ENCODE assay signal across 20 mouse cellular contexts in genomic region chr10:53936078-53936477, GRCm38 (mm10).
DNase-seq lines count a peak whose midpoint lies in the region; ATAC-seq and TF ChIP-seq lines count a peak whose summit lies in the region.
"Had no signal": no experiment of that assay in that cellular context is flagged by ENCODE, and none has a peak within 500 bp of the region (broad histone marks: within the 10 kb centered on the region; RNA-seq: fewer than 3 reads in every experiment).

No protein-coding gene starts in this region.

- no peak overlapping the region for H3K9ac ChIP-seq in liver, embryonic 12.5 days
- H3K9ac ChIP-seq in liver, embryonic 14.5 days (replicated peaks) = no peak overlapping the region
- H3K9ac ChIP-seq in liver, embryonic 16.5 days (ENCODE audit: low read depth, low read length) = no peak overlapping the region
- H3K9ac ChIP-seq in midbrain, embryonic 13.5 days (replicated peaks) = no peak overlapping the region
- H3K9ac ChIP-seq: embryonic facial prominence, embryonic 12.5 days; forebrain, embryonic 13.5 days; forebrain, embryonic 15.5 days had no signal

- no peak overlapping the region for H3K27ac ChIP-seq in liver, embryonic 12.5 days
- H3K27ac ChIP-seq in liver, embryonic 14.5 days = no peak overlapping the region
- H3K27ac ChIP-seq in liver, embryonic 16.5 days (ENCODE audit: low read length) = no peak overlapping the region
- no peak overlapping the region for H3K27ac ChIP-seq in midbrain, embryonic 13.5 days
- H3K27ac ChIP-seq in embryonic facial prominence, embryonic 10.5 days (replicated peaks) = no peak overlapping the region
- H3K27ac ChIP-seq: embryonic facial prominence, embryonic 12.5 days; forebrain, embryonic 13.5 days; forebrain, embryonic 15.5 days had no signal

- no peaks in the 10 kb centered on the region for H3K9me3 ChIP-seq in liver, embryonic 12.5 days (replicated peaks)
- no peaks in the 10 kb centered on the region for H3K9me3 ChIP-seq in liver, embryonic 14.5 days (ENCODE audit: control insufficient read depth, low read length)
- no peaks in the 10 kb centered on the region for H3K9me3 ChIP-seq in liver, embryonic 16.5 days (replicated peaks; ENCODE audit: control insufficient read depth, low read length)
- no peaks in the 10 kb centered on the region for H3K9me3 ChIP-seq in midbrain, embryonic 13.5 days
- H3K9me3 ChIP-seq in embryonic facial prominence, embryonic 10.5 days = no peaks in the 10 kb centered on the region
- H3K9me3 ChIP-seq: embryonic facial prominence, embryonic 12.5 days; forebrain, embryonic 13.5 days; forebrain, embryonic 15.5 days had no signal

- H3K4me1 ChIP-seq in liver, embryonic 12.5 days = no peaks in the 10 kb centered on the region
- peaks cover 0 to 2% of the 10 kb centered on the region in 2 experiments; a peak in 1 of 4 replicates for H3K4me1 ChIP-seq in liver, embryonic 14.5 days (replicated peaks; ENCODE audit: control insufficient read depth in 2 of 2, insufficient read depth in 2 of 2, low read length in 1 of 2)
- peaks cover 2% of the 10 kb centered on the region; the same call in 1 of the 2 replicates for H3K4me1 ChIP-seq in liver, embryonic 16.5 days (ENCODE audit: control insufficient read depth, low read depth, low read length)
- no peaks in the 10 kb centered on the region for H3K4me1 ChIP-seq in midbrain, embryonic 13.5 days (replicated peaks)
- no peaks in the 10 kb centered on the region for H3K4me1 ChIP-seq in embryonic facial prominence, embryonic 10.5 days
- H3K4me1 ChIP-seq: embryonic facial prominence, embryonic 12.5 days; forebrain, embryonic 13.5 days; forebrain, embryonic 15.5 days had no signal

- H3K4me2 ChIP-seq in liver, embryonic 12.5 days = no peak overlapping the region
- H3K4me2 ChIP-seq in liver, embryonic 14.5 days (ENCODE audit: low read depth) = no peak overlapping the region
- no peak overlapping the region for H3K4me2 ChIP-seq in liver, embryonic 16.5 days (ENCODE audit: low read depth, low read length)
- H3K4me2 ChIP-seq in midbrain, embryonic 13.5 days (replicated peaks) = no peak overlapping the region
- H3K4me2 ChIP-seq: embryonic facial prominence, embryonic 12.5 days; forebrain, embryonic 13.5 days; forebrain, embryonic 15.5 days had no signal

- ATAC-seq in liver, embryonic 12.5 days = 0 out of 2 replicates have a peak, but pooled peaks have one; percentile 10
- ATAC-seq in liver, embryonic 14.5 days (ENCODE audit: insufficient read depth) = 0 out of 2 replicates have a peak, but pooled peaks have one; percentile 21
- peak; percentile 81 for ATAC-seq in liver, embryonic 16.5 days (ENCODE audit: low read depth)
- ATAC-seq in midbrain, embryonic 13.5 days = no peak
- ATAC-seq: forebrain, embryonic 13.5 days; forebrain, embryonic 15.5 days had no signal

- DNase-seq in liver = no peak
- DNase-seq in liver, embryonic 14.5 days (ENCODE audit: low read depth in 3 of 3, low spot score in 3 of 3) = no peak
- DNase-seq in embryonic facial prominence, embryonic 10.5 days (ENCODE audit: low spot score) = no peak
- no peak for DNase-seq in spleen, postnatal 14 days (ENCODE audit: low spot score in 2 of 2)
- DNase-seq: adrenal gland, adult 2 months; adrenal gland, postnatal 10 days; adrenal gland, postnatal 25 days; cerebellum, adult 11 months; cerebellum, adult 18-20 months; cerebellum, adult 8-10 months; cerebellum, adult 9-11 months; cerebellum, postnatal 14 days; cerebellum, postnatal 36 days; embryo, embryonic 11 days had no signal

- no peak for TF ChIP-seq CTCF in liver, embryonic 14.5 days (IDR thresholded peaks at IDR 0.05; ENCODE audit: low read depth)

- no peak overlapping the region for H3K4me3 ChIP-seq in liver, embryonic 12.5 days
- H3K4me3 ChIP-seq in liver, embryonic 14.5 days (ENCODE audit: insufficient read depth in 1 of 2, low read depth in 2 of 2, low read length in 2 of 2) = no peak overlapping the region
- H3K4me3 ChIP-seq in liver, embryonic 16.5 days (ENCODE audit: low read depth, low read length) = no peak overlapping the region
- H3K4me3 ChIP-seq in midbrain, embryonic 13.5 days (replicated peaks) = no peak overlapping the region
- no peak overlapping the region for H3K4me3 ChIP-seq in embryonic facial prominence, embryonic 10.5 days
- H3K4me3 ChIP-seq: embryonic facial prominence, embryonic 12.5 days; forebrain, embryonic 13.5 days; forebrain, embryonic 15.5 days had no signal

- WGBS in liver, embryonic 12.5 days (ENCODE audit: insufficient replicate concordance) = 83% methylated on average over 3 of the region's 3 CpGs
- WGBS in liver, embryonic 14.5 days (ENCODE audit: insufficient replicate concordance) = 69% methylated on average over 3 of the region's 3 CpGs
- WGBS in liver, embryonic 16.5 days (ENCODE audit: insufficient replicate concordance) = 77% methylated on average over 3 of the region's 3 CpGs
- 89% methylated on average over 3 of the region's 3 CpGs for WGBS in midbrain, embryonic 13.5 days
- WGBS in embryonic facial prominence, embryonic 10.5 days = 91% methylated on average over 3 of the region's 3 CpGs

- no peaks in the 10 kb centered on the region for H3K27me3 ChIP-seq in liver, embryonic 12.5 days (replicated peaks)
- H3K27me3 ChIP-seq in liver, embryonic 14.5 days (ENCODE audit: control insufficient read depth, insufficient read depth, low read length) = no peaks in the 10 kb centered on the region
- no peaks in the 10 kb centered on the region for H3K27me3 ChIP-seq in liver, embryonic 16.5 days (ENCODE audit: control insufficient read depth, insufficient read depth, low read depth, low read length)
- no peaks in the 10 kb centered on the region for H3K27me3 ChIP-seq in midbrain, embryonic 13.5 days
- no peaks in the 10 kb centered on the region for H3K27me3 ChIP-seq in embryonic facial prominence, embryonic 10.5 days (replicated peaks; ENCODE audit: low read depth, poor library complexity, severe bottlenecking)
- H3K27me3 ChIP-seq: embryonic facial prominence, embryonic 12.5 days; forebrain, embryonic 13.5 days; forebrain, embryonic 15.5 days had no signal

- TF ChIP-seq EP300 in liver, embryonic 14.5 days (IDR thresholded peaks at IDR 0.05; ENCODE audit: low read depth) = no peak

- peaks cover 32% of the 10 kb centered on the region for H3K36me3 ChIP-seq in liver, embryonic 12.5 days
- peaks cover 10% of the 10 kb centered on the region for H3K36me3 ChIP-seq in liver, embryonic 14.5 days (replicated peaks; ENCODE audit: control insufficient read depth, insufficient read depth, low read depth)
- H3K36me3 ChIP-seq in liver, embryonic 16.5 days (ENCODE audit: control insufficient read depth, insufficient read depth) = peaks cover 17% of the 10 kb centered on the region
- no peaks in the 10 kb centered on the region for H3K36me3 ChIP-seq in midbrain, embryonic 13.5 days
- no peaks in the 10 kb centered on the region for H3K36me3 ChIP-seq in embryonic facial prominence, embryonic 10.5 days (replicated peaks)
- H3K36me3 ChIP-seq: embryonic facial prominence, embryonic 12.5 days; forebrain, embryonic 15.5 days had no signal
